Mouse (Mus musculus) retina, postnatal 1 day (tissue): ENCODE measurements at regions not wholly inside any gene's neighbourhood (a gene's known extent, or its start where the extent isn't known, plus 50 kb on each side); places are given as distances from the start of the nearest gene placed in this dataset.

Experiments
- DNase-seq: peaks from one replicate; pipeline ENCODE4 v3.0.0-alpha.2; 2012

DNA sequence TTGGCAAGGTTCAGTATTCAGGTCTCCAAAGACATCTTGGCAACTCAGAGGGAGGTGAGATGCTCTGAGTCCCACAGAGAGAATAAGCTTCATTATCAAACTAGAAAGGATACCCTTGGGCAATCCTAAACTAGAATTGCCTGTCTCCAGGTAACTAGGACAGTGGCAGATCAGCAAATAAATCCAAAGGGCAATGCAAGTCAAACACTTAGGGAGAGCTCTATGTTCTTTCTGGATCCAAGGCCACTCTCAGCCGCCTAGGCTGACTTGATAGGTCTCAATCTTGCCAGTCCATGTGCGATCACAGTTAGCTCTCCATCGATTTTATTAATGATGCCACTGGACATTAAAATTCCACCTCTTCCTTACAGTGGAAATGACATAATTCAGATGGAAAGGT, 432.5 kb downstream of the Epha4 start:
- DNase-seq: no peak

DNA sequence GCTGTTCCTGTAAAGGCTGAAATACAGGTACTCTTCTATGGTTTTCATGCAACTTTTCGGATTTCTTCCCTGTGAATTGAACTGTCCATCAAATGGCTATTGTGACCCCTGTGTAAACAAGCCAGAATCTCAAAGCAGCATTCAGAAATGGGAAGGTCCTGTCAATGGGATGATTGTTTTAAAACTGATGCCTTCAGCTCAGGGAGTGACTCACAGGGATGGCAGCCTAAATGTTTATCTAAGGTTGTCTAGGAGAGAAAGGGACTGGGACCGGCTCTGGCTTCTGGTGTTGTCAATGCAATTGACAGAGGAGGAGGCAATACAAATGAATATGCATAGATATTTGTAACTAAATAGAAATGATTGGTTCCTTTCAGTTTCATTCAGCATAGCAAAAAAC, 421.3 kb downstream of the Epha4 start:
- no peak for DNase-seq

DNA sequence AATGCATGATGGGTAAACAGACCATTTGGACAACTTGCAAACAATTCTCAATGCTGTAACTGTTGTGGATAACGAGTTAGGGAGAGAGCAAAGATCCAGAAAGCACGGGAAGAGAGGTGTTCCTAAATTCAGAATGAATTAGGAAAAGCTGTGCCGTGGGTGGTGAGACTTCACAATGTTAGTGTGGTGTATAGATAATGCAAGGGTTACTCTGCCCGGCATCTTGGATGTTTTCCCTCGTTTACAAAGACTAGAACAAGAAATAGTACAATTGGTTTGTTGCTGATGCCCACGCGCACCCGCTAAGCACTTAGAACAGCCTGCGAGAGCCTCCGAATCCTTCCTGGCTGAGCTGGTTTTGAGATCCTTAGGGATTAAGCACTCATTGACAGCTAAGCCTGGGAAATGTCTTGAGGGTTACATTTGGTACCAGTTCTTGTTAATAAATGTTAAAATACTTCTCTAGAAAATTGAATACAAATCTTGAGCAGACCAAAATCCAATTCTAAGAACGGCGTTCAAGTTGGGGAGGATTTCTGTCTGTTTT, 413.1 kb downstream of the Epha4 start:
- DNase-seq: peak; percentile 31

DNA sequence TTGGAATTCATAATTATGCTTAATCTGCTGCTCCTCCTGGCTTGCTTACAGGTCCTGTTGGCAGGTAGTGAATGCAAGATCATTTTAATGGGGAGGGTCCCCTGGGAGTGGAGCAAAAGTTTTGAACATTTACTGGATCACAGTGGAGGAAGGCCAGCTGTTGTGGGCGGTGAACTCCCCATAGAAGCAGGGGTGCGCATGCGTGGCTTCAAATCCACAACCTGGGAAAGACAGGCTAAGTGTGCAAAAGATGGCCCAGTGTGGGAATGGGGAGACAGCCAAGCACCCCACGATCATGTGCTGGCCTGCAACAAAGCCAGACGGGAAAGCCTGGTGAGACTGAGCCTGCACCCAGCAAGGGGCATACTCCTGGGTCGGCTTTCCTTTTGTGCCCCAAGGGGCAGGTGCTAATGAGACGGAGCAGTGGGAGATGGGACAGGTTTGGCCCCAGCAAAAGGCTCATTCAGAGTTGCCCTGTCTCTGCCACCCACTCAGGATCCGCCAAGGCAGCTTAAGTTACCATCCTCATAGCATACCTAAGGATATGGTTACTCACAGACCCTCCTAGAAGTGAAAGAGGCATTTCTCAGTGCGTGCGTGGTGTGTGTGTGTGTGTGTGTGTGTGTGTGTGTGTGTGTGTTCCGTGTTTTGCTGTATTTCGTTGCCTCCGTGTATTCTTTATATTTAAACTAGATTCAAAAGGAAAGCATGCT, 412.3 kb downstream of the Epha4 start:
- peak; percentile 11 for DNase-seq

DNA sequence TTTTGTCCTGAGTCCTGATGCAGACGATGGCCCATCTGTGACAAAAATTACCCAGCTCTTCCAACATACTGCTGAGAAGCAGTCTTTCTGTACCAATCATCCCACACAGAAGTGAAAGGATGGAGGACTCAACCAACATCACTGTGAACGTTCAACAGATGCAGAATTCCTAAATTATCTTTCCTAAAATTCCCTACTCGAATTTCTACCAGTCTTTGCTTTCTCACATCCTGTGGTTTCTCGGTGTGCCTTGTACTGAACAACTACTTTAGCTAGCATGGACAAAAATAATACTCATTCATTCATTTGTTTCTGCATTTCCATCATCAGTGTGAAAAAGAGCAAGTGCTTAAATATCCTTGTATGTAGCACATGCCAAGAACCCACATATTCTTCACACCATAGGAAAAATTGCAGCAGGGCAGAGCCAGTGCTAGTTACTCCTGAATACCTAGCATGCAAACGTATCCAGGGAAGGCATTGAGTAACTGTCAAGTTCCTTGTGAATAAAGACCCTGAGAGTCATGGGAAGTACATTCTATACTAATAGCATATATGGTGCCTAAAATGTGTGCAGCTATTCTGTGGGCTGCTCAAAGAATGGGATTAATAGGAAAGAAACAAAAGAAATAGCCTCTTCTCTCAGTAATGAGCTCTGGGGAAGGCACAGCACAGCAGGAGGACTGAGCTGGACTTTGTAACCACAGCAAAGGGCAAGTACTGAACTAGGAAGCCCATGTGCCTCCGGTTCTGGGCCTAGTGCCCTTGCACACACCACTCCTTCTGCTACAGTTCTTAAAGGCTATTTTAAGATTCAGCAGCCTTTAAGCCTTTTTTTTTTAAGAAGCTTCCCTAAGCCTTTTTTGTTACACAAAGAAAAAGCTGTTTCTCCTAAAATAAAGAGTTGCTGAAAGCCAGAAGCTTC, 404.8 kb downstream of the Epha4 start:
- DNase-seq: no peak

- no peak for DNase-seq
Observed at GRCm38 (mm10) chr1:77128411-77128810, 386.5 kb downstream of the Epha4 start.

- peak; percentile 30 for DNase-seq
Observed at GRCm38 (mm10) chr1:77137663-77138062, 377.2 kb downstream of the Epha4 start.

DNA sequence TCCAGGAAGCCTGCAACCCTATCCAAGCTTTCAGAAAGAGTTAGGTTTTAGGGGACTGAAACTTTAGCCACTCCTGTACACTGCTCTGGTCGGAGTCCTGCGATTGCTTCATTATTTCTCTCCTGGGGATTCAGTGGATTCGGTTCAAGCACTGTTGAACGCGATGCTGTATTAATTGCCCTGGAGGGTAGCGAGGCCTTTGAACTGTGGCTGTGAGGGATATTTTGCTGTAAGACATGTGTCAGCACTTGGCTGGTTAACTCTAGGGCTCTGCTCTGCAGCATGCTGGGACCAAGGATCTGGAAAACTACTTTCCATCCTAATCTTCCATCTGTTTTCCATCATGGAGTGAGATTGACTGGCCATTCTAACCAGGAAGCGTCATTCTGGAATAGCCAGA, 374.0 kb downstream of the Epha4 start:
- peak; percentile 7 for DNase-seq

- DNase-seq: no peak
Observed at GRCm38 (mm10) chr1:77148052-77148451, 366.8 kb downstream of the Epha4 start.

DNA sequence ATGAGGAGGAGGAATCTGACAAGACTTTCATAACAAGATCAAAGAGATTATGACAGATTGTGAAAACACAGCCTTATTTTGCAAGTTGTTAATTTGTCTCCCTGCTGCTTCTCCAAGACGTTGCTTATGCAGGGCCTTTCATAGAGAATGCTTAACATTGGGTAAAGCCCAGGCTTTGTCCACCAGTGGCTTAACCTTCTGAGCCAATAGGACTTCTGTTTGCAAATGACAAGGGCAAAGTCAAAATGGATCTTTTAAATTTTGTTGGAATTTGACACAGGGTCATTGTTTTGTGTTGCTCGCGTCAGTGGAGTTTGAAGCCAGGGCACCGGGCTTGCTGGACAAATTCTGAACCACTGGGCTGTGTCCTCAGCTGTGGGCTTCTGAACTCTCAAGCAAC, 346.6 kb downstream of the Epha4 start:
- no peak for DNase-seq

- no peak for DNase-seq
Observed at GRCm38 (mm10) chr1:77172463-77172862, 342.4 kb downstream of the Epha4 start.

DNA sequence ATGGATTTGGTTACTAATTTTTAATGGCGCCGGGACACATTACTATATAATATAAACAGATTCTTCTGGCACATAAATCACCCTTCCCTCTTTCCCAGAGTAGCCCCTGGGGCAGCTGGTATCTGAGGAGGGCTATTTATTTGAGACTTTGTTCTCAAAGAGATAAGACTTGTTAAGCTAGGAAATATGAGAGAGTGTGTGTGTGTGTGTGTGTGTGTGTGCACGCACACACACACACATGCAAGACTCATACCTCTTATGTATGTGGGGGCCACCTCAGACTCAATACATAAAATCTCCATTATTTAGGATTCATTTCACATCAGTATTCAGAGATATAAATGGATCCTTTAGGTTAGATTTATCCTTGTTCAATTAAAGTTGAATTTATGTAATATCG, 340.1 kb downstream of the Epha4 start:
- no peak for DNase-seq

- DNase-seq: no peak
Observed at GRCm38 (mm10) chr1:77175214-77175613, 339.7 kb downstream of the Epha4 start.

DNA sequence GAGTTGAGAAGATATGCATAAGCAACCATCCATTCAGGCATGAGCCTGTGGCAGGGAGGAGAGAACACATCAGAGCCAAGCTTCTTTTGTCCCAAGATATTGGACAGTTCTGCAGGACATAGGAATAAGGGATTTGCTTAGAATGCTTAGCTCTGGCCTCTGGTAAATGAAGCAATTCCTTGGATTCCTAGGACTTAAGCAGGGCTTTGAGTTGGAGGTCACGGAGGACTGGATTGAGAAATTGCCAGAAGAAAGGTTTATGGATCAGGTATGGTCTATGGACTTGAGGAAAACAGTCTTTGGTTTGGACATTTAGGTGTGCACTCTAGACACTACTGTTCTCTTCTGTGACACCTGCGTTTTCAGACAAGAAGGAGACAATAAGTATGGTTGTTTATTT, 338.4 kb downstream of the Epha4 start:
- no peak for DNase-seq

DNA sequence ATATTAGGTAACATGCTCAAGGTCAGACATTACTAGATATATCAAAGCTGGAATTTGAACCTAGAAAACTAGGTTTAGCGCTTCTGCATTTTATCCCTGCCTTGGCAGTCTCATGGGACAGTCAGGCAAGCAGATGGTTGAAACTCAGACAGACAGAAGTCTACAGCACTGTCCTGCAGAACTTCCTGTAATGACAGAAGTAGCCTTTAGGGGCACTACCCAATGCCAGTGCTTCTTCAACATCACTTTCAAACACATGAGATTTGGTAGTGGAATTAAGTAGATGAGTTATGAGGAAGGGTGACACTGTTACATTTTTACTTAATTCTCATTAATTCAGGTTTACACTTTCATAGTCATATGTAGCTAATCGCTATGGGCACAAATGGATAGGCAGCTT, 330.9 kb downstream of the Epha4 start:
- DNase-seq: peak; percentile 5

GRCm38 (mm10) chr1:77190141-77190540, 324.7 kb downstream of the Epha4 start:
- DNase-seq: no peak

DNA sequence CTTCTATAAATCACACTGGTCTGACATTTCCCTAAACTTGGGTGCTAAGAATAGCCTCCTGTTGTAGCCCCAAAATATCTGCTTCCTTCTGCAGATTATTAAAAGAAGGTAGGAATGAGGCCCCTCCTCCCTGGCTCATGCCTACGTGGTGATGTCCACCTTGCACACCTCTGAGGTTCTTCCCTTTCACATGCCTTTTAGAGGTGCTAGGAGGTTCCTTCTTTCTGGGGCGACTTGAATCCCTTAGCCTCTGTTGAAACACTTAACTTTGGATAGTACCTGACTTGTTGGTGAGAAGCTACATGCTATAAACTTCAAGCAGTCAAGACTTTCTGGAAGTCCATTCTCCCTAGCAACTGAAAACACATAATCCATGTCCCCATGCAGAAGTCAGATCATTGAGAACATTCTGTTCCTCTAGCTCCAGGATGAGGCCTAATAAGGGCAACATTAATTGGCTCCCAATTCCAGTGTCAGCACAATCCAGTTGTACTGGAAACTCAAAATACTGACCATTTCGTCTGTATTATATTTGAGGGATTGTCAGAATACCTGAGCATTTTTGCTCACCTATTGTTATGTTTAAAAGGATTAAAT, 313.5 kb downstream of the Epha4 start:
- no peak for DNase-seq

DNA sequence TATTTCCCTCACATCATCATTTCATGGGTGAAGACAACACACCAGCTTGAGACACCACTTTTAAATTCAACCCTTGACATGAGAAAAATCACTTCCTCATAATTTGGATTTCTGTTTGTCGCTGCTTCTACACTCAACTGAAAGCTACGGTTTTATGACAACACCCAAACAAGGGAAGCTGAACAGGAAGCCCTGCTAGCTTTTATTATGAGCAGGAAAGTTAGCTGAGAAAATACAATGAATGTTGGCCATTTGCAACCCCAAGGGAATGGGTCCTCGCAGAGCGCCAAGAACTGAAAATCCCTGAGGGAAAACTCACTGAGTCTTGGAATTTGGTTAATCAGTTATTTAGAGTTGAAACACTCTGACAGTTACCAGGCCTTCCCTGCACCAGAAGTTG, 311.9 kb downstream of the Epha4 start:
- no peak for DNase-seq

GRCm38 (mm10) chr1:77206535-77206934, 308.4 kb downstream of the Epha4 start:
- DNase-seq: no peak

DNA sequence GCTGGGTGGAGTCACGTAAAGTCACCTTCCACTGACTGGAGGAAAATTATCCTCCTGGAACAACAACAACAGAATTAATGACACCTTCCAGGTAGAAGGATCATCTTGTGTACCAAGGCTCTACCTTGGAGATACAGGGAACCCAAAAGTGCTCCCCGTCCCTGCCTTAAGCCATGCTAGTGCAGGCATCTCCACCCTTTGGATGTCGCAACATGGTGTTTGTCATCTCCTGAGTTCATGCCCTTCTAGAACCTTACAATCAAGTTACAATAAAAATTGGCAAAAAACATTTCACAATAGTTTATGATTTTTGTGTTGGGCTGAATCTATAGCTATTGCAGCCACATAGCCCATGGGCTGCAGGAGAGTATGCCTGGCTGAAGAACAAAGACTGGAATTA, 305.5 kb downstream of the Epha4 start:
- no peak for DNase-seq

- DNase-seq: no peak
Observed at GRCm38 (mm10) chr1:77213462-77214098, 301.3 kb downstream of the Epha4 start.

- no peak for DNase-seq
Observed at GRCm38 (mm10) chr1:77219488-77220321, 295.2 kb downstream of the Epha4 start.
